Mouse (Mus musculus) T-cell, adult 2 months (primary cell): ENCODE measurements around the gene Polr2a.
"Not testable (repeated sequence)": the region's sequence is repeated elsewhere in the genome, so short reads cannot be mapped to it uniquely, and the experiment has no call there.

Experiments used
- DNase-seq: peaks from one replicate; pipeline ENCODE4 v3.0.0; 2022; ENCODE audit warnings: low spot score

The Polr2a gene

GRCm38 (mm10) chr11:69704613-69705010, 53.8 kb downstream of the Polr2a start:
- no peak for DNase-seq

DNA sequence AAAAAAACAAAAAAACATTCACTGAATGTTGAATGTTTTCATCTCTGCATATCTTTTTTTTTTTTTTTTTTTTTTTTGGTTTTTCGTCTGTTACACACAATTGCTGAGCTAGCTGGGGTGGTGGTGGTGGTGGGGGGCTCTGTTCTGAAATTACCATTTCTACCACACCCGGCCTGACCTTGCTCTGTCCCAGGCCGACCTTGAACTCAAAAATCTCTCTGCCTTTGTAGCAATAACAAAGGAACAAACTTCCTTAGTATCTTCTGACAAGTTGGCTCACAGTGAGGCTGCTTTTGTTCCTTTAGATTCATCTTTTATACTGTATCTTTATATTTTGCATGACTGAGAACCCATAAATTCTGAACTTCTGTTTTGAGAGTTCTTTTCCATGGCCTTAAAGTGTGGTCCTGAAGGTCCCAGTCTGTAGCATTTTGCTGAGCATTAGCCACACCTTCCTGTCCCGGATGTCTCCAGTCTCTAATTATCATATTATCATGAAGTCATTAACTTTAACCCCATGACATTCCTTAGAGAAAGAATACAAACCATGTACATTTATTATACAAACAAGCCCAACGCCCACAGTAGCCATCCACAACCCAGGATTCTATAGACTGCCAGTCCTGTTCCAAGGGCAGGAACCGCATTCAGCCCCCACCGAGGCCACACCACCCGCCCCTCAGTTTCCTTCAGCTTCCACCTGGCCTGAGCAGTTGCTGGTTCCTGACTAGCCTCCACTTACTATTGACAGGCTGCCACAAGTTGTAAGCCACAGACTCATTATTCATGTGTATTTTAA, 54.4 kb downstream of the Polr2a start:
- DNase-seq: no peak

GRCm38 (mm10) chr11:69703381-69703780, 55.1 kb downstream of the Polr2a start:
- not testable (repeated sequence) for DNase-seq

GRCm38 (mm10) chr11:69702886-69703285, 55.6 kb downstream of the Polr2a start:
- DNase-seq: not testable (repeated sequence)

GRCm38 (mm10) chr11:69699595-69699994, 58.8 kb downstream of the Polr2a start:
- DNase-seq: no peak

DNA sequence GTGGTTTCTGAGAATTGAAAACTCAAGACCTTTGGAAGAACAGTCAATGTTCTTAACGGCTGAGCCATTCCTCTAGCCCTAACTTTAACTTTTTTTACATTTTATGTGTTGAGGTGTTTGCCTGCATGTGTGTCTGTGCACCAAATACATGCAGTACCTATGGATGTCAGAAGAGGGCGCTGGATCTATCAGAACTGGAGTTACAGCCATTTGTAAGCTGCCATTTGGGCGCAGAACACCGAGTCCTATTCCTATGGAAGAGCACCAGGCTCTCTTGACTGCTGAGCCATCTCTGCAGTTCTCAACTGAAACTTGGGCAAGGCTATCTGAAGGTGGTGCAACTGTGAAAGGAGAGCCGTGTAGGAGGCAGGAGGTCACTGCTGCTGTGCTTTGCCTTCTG, 59.9 kb downstream of the Polr2a start:
- DNase-seq: no peak

- no peak for DNase-seq
These were observed 61.0 kb downstream of the Polr2a start for GRCm38 (mm10) chr11:69697396-69697795.

GRCm38 (mm10) chr11:69695361-69696181, 62.9 kb downstream of the Polr2a start, which contains the start of the genes Tnfsf12 and Tnfsfm13:
Gene Tnfsf12, minus strand, starts transcription at chr11:69695849.
Gene Tnfsfm13, minus strand, starts transcription at chr11:69696098.
- no peak for DNase-seq

GRCm38 (mm10) chr11:69695046-69695360, 63.4 kb downstream of the Polr2a start:
- no peak for DNase-seq

GRCm38 (mm10) chr11:69693421-69693965, 64.9 kb downstream of the Polr2a start:
- DNase-seq: no peak

DNA sequence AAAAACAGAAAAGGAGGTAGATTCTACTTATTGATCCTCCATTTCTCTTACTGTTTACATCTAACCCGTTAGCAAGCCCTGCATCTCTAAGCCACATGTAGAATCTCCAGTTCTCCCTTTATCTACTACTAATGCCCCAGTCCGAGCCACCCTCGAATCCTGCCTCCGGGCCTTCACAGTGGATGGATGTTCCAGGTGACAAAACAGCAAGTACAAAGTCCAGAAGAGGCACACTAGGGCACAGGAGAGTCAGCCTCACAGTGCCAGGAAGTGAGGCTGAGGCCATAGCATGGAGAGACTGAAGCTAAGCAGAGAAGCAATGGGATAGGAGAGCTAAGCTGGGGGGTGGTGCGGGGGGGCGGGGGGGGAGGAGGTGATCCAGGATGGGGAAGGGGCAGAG, 65.6 kb downstream of the Polr2a start:
- DNase-seq: no peak

DNA sequence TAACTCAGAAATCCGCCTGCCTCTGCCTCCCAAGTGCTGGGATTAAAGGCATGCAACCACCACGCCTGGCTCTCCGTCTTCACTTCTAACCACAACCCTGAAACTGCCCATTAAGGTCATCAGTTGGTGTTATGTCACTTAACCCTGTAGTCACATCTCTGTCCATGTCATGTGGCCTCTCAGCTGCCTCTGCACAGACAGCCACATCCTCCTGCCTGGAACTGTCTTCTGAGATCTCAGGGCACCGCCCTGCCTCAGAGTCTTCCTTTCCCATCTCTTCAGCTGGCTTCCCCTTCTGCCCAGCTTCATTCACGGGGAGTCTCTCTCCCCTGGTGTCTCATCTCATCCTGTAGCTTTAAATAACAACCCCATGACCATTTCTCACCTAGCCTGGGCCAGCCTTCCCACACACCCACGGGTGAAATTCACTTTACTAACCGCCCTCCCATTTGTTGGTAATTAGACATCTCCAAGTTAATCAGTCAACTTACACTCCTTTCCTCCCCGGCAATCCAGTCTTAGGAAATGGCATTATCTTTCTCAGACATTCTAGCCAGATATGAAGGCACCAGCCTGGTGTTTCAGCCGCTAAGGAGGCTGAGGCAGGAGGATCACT, 66.1 kb downstream of the Polr2a start:
- DNase-seq: no peak

DNA sequence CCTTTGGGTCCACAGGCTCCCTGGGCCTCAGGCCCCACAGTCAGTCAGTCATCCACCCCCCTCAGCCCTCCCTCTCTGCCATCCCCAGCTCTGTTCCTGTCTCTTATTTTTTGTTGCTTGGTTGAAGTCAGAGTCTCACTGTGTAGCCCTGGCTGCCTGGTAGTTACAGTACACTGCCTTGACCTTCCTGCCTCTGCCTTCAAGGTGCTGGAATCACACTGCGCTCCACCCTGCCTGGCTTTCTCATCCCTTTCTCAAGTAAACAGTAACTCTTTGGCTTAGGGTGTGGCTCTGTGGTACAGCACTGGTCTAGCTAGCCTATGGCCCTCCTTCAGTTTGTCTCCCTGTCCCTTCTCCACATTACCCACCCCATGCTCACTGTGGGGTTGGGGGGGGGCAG, 68.5 kb downstream of the Polr2a start:
- no peak for DNase-seq

DNA sequence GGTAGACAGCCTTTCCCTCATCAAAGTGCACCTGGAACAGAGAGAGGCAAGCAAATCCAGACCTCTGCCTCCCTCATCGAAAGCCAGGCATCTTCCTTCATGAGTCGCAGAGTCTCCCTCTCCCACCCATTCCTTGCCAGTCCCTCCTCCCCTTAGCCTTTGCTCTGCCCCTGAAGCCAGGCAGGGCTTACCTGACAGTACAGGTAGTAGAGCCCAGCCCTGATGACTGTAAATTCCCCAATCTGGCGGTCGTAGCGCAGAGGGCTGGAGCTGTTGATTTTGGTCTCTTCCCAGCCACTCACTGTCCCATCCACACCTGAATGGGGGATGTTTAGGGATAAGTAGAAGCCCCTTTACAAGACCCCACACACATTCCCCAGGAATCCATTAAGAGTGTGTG, 71.4 kb downstream of the Polr2a start:
- DNase-seq: no peak

- no peak for DNase-seq
These were observed 72.1 kb downstream of the Polr2a start for GRCm38 (mm10) chr11:69686377-69686776.

GRCm38 (mm10) chr11:69685526-69686148, 72.8 kb downstream of the Polr2a start, which contains the start of gene Tnfsf13:
Gene Tnfsf13, minus strand, starts transcription at chr11:69685784.
- no peak for DNase-seq

DNA sequence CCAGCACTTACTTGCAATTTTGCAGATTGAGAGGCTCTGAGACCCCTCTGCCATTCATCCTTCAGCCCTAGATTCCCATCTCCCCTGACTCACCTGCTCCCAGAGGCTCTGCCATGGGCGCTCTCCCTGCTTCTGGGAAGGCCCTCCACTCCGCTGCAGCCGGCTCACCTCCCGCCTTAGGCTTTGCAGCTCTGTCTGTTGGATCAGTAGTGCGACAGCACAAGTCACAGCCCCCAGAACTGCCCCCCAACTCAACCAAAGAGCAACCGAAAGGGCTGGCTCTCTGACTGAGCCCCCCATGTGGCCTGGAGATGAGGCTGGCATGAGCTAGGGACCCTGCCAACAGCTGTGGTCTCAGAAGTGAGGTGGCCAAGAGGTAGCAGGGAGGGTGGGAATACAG, 73.5 kb downstream of the Polr2a start:
- no peak for DNase-seq

DNA sequence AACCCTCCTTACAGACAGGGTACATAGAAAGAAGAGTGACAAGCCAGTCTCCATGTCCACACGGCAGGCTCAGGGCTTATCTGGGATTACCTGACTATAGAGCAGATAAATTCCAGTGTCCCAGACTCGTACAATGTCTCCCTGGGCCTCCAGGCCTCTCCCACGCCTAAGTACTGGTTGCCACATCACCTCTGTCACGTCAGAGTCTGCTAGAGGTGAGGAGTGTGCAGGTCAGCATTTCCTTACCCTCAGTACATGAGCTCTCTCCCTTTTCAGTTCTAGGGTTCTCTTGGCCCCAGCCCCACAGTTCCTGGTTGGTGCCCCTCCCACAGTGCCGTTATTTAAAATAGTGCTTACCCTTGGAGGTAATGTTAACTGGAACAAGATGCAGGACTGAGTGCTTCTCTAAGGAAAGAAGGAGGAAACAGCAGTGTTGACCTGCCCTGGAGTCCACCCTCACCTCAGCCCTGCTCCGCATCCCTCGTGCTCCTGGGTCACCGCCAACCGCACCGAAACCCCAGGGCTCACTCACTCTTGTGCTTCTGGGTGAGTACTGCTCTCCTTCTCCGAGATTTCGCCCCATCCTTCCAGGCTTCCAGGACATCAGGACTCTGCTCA, 74.2 kb downstream of the Polr2a start:
- DNase-seq: no peak
